Mouse (Mus musculus): ENCODE results near the gene Dcdc2a.

- TF ChIP-seq POLR2A (IDR thresholded peaks at IDR 0.05; ENCODE audit: control insufficient read depth, extremely low read depth, insufficient read depth, low read length, poor library complexity) (no peak), CTCF (IDR thresholded peaks at IDR 0.05; ENCODE audit: borderline replicate concordance, control insufficient read depth, extremely low read depth, insufficient read depth, low read length, poor library complexity) (no peak)
These were observed 48.7 kb upstream of the Dcdc2a start for GRCm38 (mm10) chr13:25007115-25007514.
